Mouse (Mus musculus) lung, postnatal 0 days (tissue): ENCODE data around the gene Ecsit. TPM values are rescaled to one million over a fixed set of nuclear protein-coding genes. Genes with fewer than 3 reads are reported as not detected.

Source experiments
- ATAC-seq: fragments of 200-750 bp; cut with Nextera tagmentation; 2 replicates; pipeline ENCODE4 v1.8.0; 2017; ENCODE audit warnings: moderate library complexity
- DNase-seq: peaks from one replicate; pipeline ENCODE4 v3.0.0-alpha.2; 2016; ENCODE audit warnings: low spot score
- H3K27ac ChIP-seq: fragments of 300-500 bp; sonication (generic); 2 replicates; pipeline ENCODE4 v1.5.1; 2014; ENCODE audit warnings: antibody characterized with exemption, mild to moderate bottlenecking, low read length, mixed read lengths
- H3K27me3 ChIP-seq: fragments of 300-500 bp; sonication (generic); replicated peaks from 2 replicates; pipeline ENCODE4 v1.6.1; 2014; ENCODE audit warnings: low read length, mixed read lengths; ENCODE audit not compliant: insufficient read depth
- H3K36me3 ChIP-seq: fragments of 300-500 bp; sonication (generic); 2 replicates; pipeline ENCODE4 v1.6.1; 2014; ENCODE audit warnings: low read length, mixed read lengths; ENCODE audit not compliant: insufficient read depth
- H3K4me1 ChIP-seq: fragments of 300-500 bp; sonication (generic); 2 replicates; pipeline ENCODE4 v1.6.1; 2014; ENCODE audit warnings: antibody characterized with exemption, low read depth, low read length, mixed read lengths; ENCODE audit not compliant: insufficient read depth
- H3K4me2 ChIP-seq: fragments of 300-500 bp; sonication (generic); replicated peaks from 2 replicates; pipeline ENCODE4 v1.6.1; 2014; ENCODE audit warnings: low read depth, mild to moderate bottlenecking, low read length, moderate library complexity, mixed read lengths
- H3K4me3 ChIP-seq: fragments of 300-500 bp; sonication (generic); 2 replicates; pipeline ENCODE4 v1.5.1; 2014; ENCODE audit warnings: low read depth, low read length
- H3K9ac ChIP-seq: fragments of 300-500 bp; sonication (generic); replicated peaks from 2 replicates; pipeline ENCODE4 v1.6.1; 2014; ENCODE audit warnings: low read depth, mild to moderate bottlenecking
- H3K9me3 ChIP-seq: fragments of 300-500 bp; sonication (generic); 2 replicates; pipeline ENCODE4 v1.6.1; 2016; ENCODE audit warnings: low read length, mixed read lengths
- CTCF ChIP-seq: IDR thresholded peaks from 2 replicates; pipeline ENCODE4 v1.5.1; 2016; ENCODE audit warnings: antibody characterized with exemption, mild to moderate bottlenecking
- EP300 ChIP-seq: IDR thresholded peaks from 2 replicates; pipeline ENCODE4 v1.6.1; 2016; ENCODE audit warnings: antibody characterized with exemption, mild to moderate bottlenecking, control low read depth
- WGBS: fragments of 180-500 bp; shearing (Covaris S2); extraction: QIAGEN DNeasy Blood & Tissue Kit; methylation state at CpG from one replicate; pipeline ENCODE4 v1.1.7; 2014; 5-methylcytosine and 5-hydroxymethylcytosine counted together
- polyA plus RNA-seq: library from polyadenylated mRNA; unstranded; fragments of >200 nt; fragmentation: Nextera tagmentation; extraction: Ambion mirVana; gene quantifications from 2 replicates; pipeline ENCODE4 v1.2.1, GENCODE M21; 2015

Gene Ecsit
- polyA plus RNA-seq, 1 experiment from 2014 or later: 21.9 TPM

DNA sequence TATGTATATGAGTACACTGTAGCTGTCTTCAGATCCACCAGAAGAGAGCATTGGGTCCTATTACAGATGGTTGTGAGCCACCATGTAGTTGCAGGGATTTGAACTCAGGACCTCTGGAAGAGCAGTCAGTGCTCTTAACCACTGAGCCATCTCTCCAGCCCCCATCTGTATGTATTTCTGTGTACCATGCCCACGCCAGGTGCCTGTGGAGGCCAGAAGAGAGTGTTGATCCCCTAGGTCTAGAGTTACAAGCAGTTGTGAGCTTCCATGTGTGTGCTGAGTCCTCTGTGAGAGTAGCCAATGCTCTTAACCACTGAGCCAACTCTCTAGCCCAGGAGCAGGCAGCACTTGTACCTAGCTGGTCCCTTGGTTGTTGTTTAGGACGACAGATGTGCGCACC is 38.9 kb upstream of the Ecsit start:
- H3K27ac ChIP-seq: no peak overlapping the region
- H3K4me1 ChIP-seq: no peaks in the 10 kb centered on the region
- no peaks in the 10 kb centered on the region for H3K27me3 ChIP-seq
- DNase-seq (no peak), ATAC-seq (no peak)
- WGBS: 72% methylated on average over 3 of the region's 3 CpGs
- H3K9ac ChIP-seq: no peak overlapping the region
- no peaks in the 10 kb centered on the region for H3K9me3 ChIP-seq
- H3K4me3 ChIP-seq: no peak overlapping the region
- TF ChIP-seq EP300: no peak
- no peak for TF ChIP-seq CTCF
- no peaks in the 10 kb centered on the region for H3K36me3 ChIP-seq
- H3K4me2 ChIP-seq: no peak overlapping the region

DNA sequence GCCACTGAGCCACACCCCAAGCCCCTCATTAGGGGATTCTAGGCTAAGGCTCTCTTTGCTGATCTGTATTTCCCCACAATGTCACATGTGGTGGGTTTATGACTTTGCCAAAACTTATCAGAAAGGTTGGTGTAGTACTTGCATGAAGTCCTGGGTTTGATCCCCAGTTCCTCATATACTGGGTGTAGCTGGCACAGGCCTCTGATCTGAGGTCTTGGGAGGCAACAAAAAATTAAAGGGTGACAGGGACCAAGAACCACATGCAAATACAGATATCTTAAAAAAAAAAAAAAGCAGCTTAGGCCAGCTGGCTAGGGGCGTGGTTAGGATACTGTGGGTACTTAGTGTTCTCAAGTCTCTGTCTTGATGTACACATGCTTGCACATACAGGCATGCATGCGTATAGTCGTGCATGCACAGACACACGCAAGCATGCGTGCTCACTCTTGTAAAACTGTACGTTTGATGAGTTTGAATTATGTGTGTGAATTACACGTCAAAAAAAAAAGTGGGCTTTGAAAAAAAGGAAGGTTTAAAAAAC is 37.9 kb upstream of the Ecsit start:
- no peaks in the 10 kb centered on the region for H3K9me3 ChIP-seq
- H3K4me2 ChIP-seq: no peak overlapping the region
- no peak for ATAC-seq
- no peaks in the 10 kb centered on the region for H3K4me1 ChIP-seq
- 74% methylated on average over 7 of the region's 7 CpGs for WGBS
- H3K36me3 ChIP-seq: no peaks in the 10 kb centered on the region
- DNase-seq: no peak
- H3K9ac ChIP-seq: no peak overlapping the region
- H3K4me3 ChIP-seq: no peak overlapping the region
- H3K27me3 ChIP-seq: no peaks in the 10 kb centered on the region
- TF ChIP-seq CTCF (no peak), EP300 (no peak)
- H3K27ac ChIP-seq: no peak overlapping the region

DNA sequence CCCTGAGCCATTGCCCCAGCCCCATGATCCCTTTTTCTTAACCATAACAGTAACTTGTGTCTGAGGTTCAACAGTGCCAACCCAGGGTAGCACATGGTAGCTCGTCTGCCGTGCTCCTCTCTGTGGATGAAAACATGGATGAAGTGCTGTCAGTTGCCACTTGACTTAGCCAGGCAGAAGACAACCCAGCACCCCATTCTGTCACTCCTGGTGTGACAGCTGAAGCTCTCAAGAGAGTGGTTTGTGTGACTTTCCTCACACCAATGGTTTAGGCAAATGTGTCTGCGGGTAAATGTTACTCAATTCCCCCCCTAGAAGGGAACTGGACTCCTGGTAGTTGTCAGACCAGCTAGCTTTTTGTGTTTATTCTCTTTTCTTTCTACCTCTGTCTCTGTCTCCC is 36.8 kb upstream of the Ecsit start:
- no peak overlapping the region for H3K4me3 ChIP-seq
- TF ChIP-seq CTCF: no peak
- no peak for TF ChIP-seq EP300
- 60% methylated on average over 3 of the region's 3 CpGs for WGBS

DNA sequence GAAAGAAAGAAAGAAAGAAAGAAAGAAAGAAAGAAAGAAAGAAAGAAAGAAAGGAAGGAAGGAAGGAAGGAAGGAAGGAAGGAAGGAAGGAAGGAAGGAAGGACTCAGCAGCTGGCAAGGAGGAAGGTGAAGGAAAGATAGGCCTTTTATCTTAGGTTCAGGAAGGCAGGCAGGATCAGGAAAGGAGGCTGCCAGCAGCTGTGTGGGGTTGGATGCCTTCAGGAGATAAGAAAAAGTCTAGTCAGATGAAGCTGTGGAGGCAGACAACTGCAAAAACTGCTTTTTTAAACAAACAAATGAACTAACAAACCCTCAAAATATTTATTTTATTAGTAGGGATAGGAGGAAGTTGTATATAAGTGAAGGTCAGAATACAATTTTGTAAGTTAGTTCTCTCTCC is 36.3 kb upstream of the Ecsit start:
- no peak for TF ChIP-seq EP300
- TF ChIP-seq CTCF: no peak
- ATAC-seq: no peak
- H3K4me3 ChIP-seq: no peak overlapping the region
- DNase-seq: no peak
- peaks cover 3% of the 10 kb centered on the region; the same call in 1 of the 2 replicates for H3K4me1 ChIP-seq
- no peak overlapping the region for H3K4me2 ChIP-seq
- no peaks in the 10 kb centered on the region for H3K36me3 ChIP-seq
- H3K9ac ChIP-seq: no peak overlapping the region
- H3K27me3 ChIP-seq: no peaks in the 10 kb centered on the region
- no peaks in the 10 kb centered on the region for H3K9me3 ChIP-seq
- H3K27ac ChIP-seq: no peak overlapping the region

More for the DNA sequence above, 36.8 kb upstream of the Ecsit start:
- no peak overlapping the region for H3K27ac ChIP-seq
- no peak overlapping the region for H3K4me2 ChIP-seq
- H3K36me3 ChIP-seq: no peaks in the 10 kb centered on the region
- H3K27me3 ChIP-seq: no peaks in the 10 kb centered on the region
- ATAC-seq: no peak
- peaks cover 3% of the 10 kb centered on the region; the same call in 1 of the 2 replicates for H3K4me1 ChIP-seq
- no peak overlapping the region for H3K9ac ChIP-seq
- no peak for DNase-seq
- no peaks in the 10 kb centered on the region for H3K9me3 ChIP-seq

DNA sequence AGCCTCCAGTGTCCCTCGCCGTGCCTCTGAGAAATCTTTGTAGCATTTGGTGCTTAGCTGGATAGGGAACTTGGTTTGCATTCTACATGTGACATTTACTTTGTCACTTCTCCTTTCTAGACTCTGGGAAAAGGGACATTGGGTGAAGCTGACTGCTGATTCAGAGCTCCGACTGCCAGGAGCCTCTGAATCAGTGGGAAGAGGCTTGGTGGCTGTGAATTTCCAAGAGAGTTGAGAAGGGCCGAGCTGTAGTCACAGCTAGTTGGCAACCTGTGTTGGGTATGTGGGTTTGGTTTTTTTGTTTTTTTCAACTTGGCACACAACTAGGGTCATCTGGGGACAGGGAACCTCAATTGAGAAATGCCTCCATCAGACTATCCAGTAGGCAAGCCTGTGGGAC is 34.3 kb upstream of the Ecsit start:
- no peaks in the 10 kb centered on the region for H3K36me3 ChIP-seq
- no peak for ATAC-seq
- TF ChIP-seq CTCF (no peak), EP300 (no peak)
- H3K4me3 ChIP-seq: no peak overlapping the region
- H3K27me3 ChIP-seq: no peaks in the 10 kb centered on the region
- H3K9me3 ChIP-seq: no peaks in the 10 kb centered on the region
- no peak overlapping the region for H3K4me2 ChIP-seq
- 81% methylated on average over 4 of the region's 4 CpGs for WGBS
- H3K9ac ChIP-seq: no peak overlapping the region
- DNase-seq: peak; percentile 44
- no peak overlapping the region for H3K27ac ChIP-seq
- peaks cover 7% of the 10 kb centered on the region; the same call in 1 of the 2 replicates for H3K4me1 ChIP-seq

DNA sequence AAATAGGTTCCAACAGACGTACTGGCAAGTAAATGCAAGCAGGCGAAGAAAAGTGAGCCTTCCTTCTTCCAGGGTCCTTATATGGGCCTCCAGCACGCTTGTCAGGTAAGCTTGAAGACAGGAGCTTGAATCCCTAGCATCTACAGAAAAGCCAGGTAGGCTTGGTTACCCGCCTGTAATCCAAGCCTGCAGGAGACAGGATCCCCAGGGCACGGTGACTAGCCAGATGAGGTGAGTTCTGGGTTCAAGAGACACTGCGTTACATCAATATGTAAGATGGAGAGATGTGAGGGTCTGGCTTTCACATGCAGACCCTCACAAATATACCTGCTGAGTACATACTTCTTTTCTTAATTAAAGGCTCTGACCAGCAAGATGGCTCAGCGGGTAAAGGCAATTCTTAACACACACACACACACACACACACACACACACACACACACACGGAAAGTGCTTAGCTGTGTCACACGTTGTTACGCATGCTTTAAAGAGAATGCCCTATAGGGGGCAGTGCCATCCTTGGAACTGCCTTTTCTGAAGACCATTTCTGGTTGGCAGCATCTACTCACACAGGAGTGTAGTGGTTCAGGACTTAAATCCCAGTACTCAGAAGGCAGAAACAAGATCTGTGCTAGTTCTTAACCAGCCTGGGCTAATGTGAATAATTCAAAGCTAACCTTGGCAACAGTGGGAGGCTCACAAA is 32.7 kb upstream of the Ecsit start:
- no peak overlapping the region for H3K27ac ChIP-seq
- H3K4me2 ChIP-seq: peak overlapping the region; percentile 88
- no peak overlapping the region for H3K9ac ChIP-seq
- H3K4me1 ChIP-seq: peaks cover 7% of the 10 kb centered on the region; the same call in 1 of the 2 replicates
- peak; percentile 85 for DNase-seq
- H3K9me3 ChIP-seq: no peaks in the 10 kb centered on the region
- H3K36me3 ChIP-seq: peaks cover 10% of the 10 kb centered on the region; the same call in 1 of the 2 replicates
- ATAC-seq: no peak
- H3K27me3 ChIP-seq: no peaks in the 10 kb centered on the region
- H3K4me3 ChIP-seq: peak overlapping the region; percentile 83; the same call in 1 of the 2 replicates
- peak; percentile 80 for TF ChIP-seq CTCF
- no peak for TF ChIP-seq EP300
- 41% methylated on average over 10 of the region's 10 CpGs for WGBS
